Mouse (Mus musculus): ENCODE measurements around the gene Ten1. TPM values are rescaled to one million over a fixed set of nuclear protein-coding genes. Genes with fewer than 3 reads are reported as not detected.

Ten1 gene
- total RNA-seq, 1 experiment, result 19.1 TPM

DNA sequence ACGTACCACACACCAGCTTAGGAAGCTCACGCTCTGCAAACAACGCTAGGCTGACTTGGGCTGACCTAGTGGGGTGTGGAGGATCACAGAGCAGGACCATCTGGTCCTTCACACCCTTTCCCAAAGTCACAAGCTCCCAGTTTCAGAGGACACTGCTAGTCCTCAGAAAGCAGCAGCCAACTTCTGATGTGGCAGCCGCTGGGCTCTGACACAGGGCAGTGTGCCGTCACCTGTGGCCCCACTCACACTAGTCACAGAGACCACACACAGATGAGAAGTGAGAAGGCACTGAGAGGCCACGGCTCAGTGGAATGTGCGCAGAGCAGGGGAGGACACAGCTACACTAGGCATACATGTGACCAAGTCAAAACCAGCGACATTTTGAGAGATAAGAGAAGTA lies 52.2 kb downstream of the Ten1 start:
- Histone ChIP-seq H3K9ac (ENCODE audit: insufficient read depth, low read depth, low read length, poor library complexity, severe bottlenecking) (no peak overlapping the region), H3K36me3 (ENCODE audit: control insufficient read depth, insufficient read depth, low read length, poor library complexity, severe bottlenecking) (peaks cover 70% of the 10 kb centered on the region), H3K27ac (ENCODE audit: insufficient read depth, low read depth, low read length, poor library complexity, severe bottlenecking) (no peak overlapping the region), H3K4me3 (ENCODE audit: insufficient read depth in 1 of 2, low read depth in 1 of 2, low read length in 2 of 2, poor library complexity in 1 of 2, severe bottlenecking in 1 of 2) (no peak overlapping the region), H3K4me1 (ENCODE audit: control insufficient read depth in 2 of 2, insufficient read depth in 2 of 2, low read length in 2 of 2, poor library complexity in 1 of 2) (peaks cover 6 to 14% of the 10 kb centered on the region in 2 experiments; a peak in 2 of 4 replicates), H3K9me3 (ENCODE audit: control insufficient read depth, insufficient read depth, low read depth, low read length) (no peaks in the 10 kb centered on the region)
- no peak for TF ChIP-seq MAFK (IDR thresholded peaks at IDR 0.05; ENCODE audit: insufficient read depth, low read depth, low read length)
- DNase-seq (ENCODE audit: low read depth, low spot score), result no peak
- in situ Hi-C loops (cut with MboI; ENCODE audit: low sequenced_read_pairs in 2 of 2, unreplicated experiment in 2 of 2), result no loop called here

DNA sequence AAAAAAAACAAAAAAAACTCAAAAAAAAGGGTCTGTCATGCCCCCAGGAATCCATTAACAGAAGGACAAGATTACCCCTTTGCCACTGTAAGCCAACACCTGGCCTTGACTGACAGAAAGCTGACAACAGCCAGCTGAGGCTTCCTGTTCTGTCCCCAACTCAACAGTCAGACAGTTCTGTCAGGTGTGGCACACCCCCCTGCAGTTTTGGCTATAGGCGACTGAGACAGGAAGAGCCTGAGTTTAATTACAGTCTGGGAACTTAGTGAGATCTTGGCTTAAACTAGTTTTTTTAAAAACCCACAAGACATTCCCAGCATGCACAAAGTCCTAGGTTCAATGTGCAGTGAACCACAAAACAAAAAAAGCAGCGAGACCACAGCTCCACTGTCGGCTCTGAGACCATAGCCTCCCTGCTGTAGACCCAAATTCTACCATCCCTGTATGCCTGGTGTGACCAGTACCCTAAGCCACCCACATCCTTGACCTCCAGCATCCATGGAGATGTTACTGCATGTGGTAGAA lies 54.5 kb downstream of the Ten1 start:
- Histone ChIP-seq H3K9me3 (ENCODE audit: control insufficient read depth, insufficient read depth, low read depth, low read length) (no peaks in the 10 kb centered on the region), H3K9ac (ENCODE audit: insufficient read depth, low read depth, low read length, poor library complexity, severe bottlenecking) (no peak overlapping the region), H3K4me1 (ENCODE audit: control insufficient read depth in 2 of 2, insufficient read depth in 2 of 2, low read length in 2 of 2, poor library complexity in 1 of 2) (peaks cover under 1 to 4% of the 10 kb centered on the region in 2 experiments; a peak in 2 of 4 replicates), H3K36me3 (ENCODE audit: control insufficient read depth, insufficient read depth, low read length, poor library complexity, severe bottlenecking) (peaks cover 63% of the 10 kb centered on the region), H3K4me3 (ENCODE audit: insufficient read depth in 1 of 2, low read depth in 1 of 2, low read length in 2 of 2, poor library complexity in 1 of 2, severe bottlenecking in 1 of 2) (no peak overlapping the region), H3K27ac (ENCODE audit: insufficient read depth, low read depth, low read length, poor library complexity, severe bottlenecking) (no peak overlapping the region)
- no peak for DNase-seq (ENCODE audit: low read depth, low spot score)
- TF ChIP-seq HCFC1 (IDR thresholded peaks at IDR 0.05; ENCODE audit: borderline replicate concordance, insufficient read depth, low read length) (no peak), ZC3H11A (IDR thresholded peaks at IDR 0.05; ENCODE audit: borderline replicate concordance, low read depth, low read length) (no peak), CHD2 (IDR thresholded peaks at IDR 0.05; ENCODE audit: low read depth, low read length) (no peak), ZNF384 (IDR thresholded peaks at IDR 0.05; ENCODE audit: low read depth, low read length) (no peak)
- in situ Hi-C loops (cut with MboI; ENCODE audit: low sequenced_read_pairs in 2 of 2, unreplicated experiment in 2 of 2), result no loop called here

DNA sequence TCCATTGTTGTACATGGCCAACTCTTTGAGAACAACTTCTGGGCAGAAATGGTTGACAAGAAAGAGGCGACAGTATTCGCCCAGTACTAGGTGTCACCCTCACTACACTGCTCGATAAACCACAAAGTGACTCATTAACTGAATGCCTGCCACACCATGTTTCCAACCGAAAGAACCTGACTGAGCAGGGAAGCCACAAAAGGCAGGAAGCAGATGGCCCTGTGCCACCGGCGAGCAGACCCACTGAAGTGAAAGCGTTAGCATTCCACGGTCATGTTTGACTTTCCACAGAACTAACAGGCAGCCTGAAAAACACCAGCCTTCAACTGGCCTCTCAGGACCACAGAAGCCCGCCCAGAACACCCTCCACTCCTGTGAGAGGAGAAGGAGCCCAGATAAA lies 56.0 kb downstream of the Ten1 start:
- H3K4me1 ChIP-seq (ENCODE audit: control insufficient read depth in 2 of 2, insufficient read depth in 2 of 2, low read length in 2 of 2, poor library complexity in 1 of 2), result no peaks in the 10 kb centered on the region
- H3K27ac ChIP-seq (ENCODE audit: insufficient read depth, low read depth, low read length, poor library complexity, severe bottlenecking), result no peak overlapping the region
- H3K4me3 ChIP-seq (ENCODE audit: insufficient read depth in 1 of 2, low read depth in 1 of 2, low read length in 2 of 2, poor library complexity in 1 of 2, severe bottlenecking in 1 of 2), result no peak overlapping the region
- TF ChIP-seq MAFK (IDR thresholded peaks at IDR 0.05; ENCODE audit: insufficient read depth, low read depth, low read length) (no peak), CHD2 (IDR thresholded peaks at IDR 0.05; ENCODE audit: low read depth, low read length) (no peak), ZNF384 (IDR thresholded peaks at IDR 0.05; ENCODE audit: low read depth, low read length) (no peak), HCFC1 (IDR thresholded peaks at IDR 0.05; ENCODE audit: borderline replicate concordance, insufficient read depth, low read length) (no peak), ZC3H11A (IDR thresholded peaks at IDR 0.05; ENCODE audit: borderline replicate concordance, low read depth, low read length) (no peak)
- in situ Hi-C loops (cut with MboI; ENCODE audit: low sequenced_read_pairs in 2 of 2, unreplicated experiment in 2 of 2), result no loop called here
- DNase-seq (ENCODE audit: low read depth, low spot score), result no peak
- H3K9ac ChIP-seq (ENCODE audit: insufficient read depth, low read depth, low read length, poor library complexity, severe bottlenecking), result no peak overlapping the region
- peaks cover 66% of the 10 kb centered on the region for H3K36me3 ChIP-seq (ENCODE audit: control insufficient read depth, insufficient read depth, low read length, poor library complexity, severe bottlenecking)
- H3K9me3 ChIP-seq (ENCODE audit: control insufficient read depth, insufficient read depth, low read depth, low read length), result no peaks in the 10 kb centered on the region

- no peak overlapping the region for H3K27ac ChIP-seq (ENCODE audit: insufficient read depth, low read depth, low read length, poor library complexity, severe bottlenecking)
- peaks cover 67% of the 10 kb centered on the region for H3K36me3 ChIP-seq (ENCODE audit: control insufficient read depth, insufficient read depth, low read length, poor library complexity, severe bottlenecking)
- no peak for DNase-seq (ENCODE audit: low read depth, low spot score)
- TF ChIP-seq ZC3H11A (IDR thresholded peaks at IDR 0.05; ENCODE audit: borderline replicate concordance, low read depth, low read length), result no peak
- H3K4me1 ChIP-seq (ENCODE audit: control insufficient read depth in 2 of 2, insufficient read depth in 2 of 2, low read length in 2 of 2, poor library complexity in 1 of 2), result no peaks in the 10 kb centered on the region
- in situ Hi-C loops (cut with MboI; ENCODE audit: low sequenced_read_pairs in 2 of 2, unreplicated experiment in 2 of 2), result no loop called here
- H3K9ac ChIP-seq (ENCODE audit: insufficient read depth, low read depth, low read length, poor library complexity, severe bottlenecking), result no peak overlapping the region
- H3K9me3 ChIP-seq (ENCODE audit: control insufficient read depth, insufficient read depth, low read depth, low read length), result no peaks in the 10 kb centered on the region
- H3K4me3 ChIP-seq (ENCODE audit: insufficient read depth in 1 of 2, low read depth in 1 of 2, low read length in 2 of 2, poor library complexity in 1 of 2, severe bottlenecking in 1 of 2), result no peak overlapping the region
Observed at GRCm38 (mm10) chr11:116255090-116255981, 56.7 kb downstream of the Ten1 start.

Data from ES-E14 (cell line).